Mouse (Mus musculus) spleen, adult 2 months (tissue): ENCODE results near the gene Defb22.

ENCODE experiments used
- CTCF ChIP-seq: fragments of 200-500 bp; IDR thresholded peaks from 2 replicates; pipeline ENCODE4 v1.5.1; 2011; ENCODE audit warnings: mild to moderate bottlenecking, inconsistent platforms; ENCODE audit not compliant: insufficient read depth, insufficient read length, insufficient replicate concordance; ENCODE audit errors: extremely low read depth
- POLR2A ChIP-seq: fragments of 200-500 bp; IDR thresholded peaks from 2 replicates; pipeline ENCODE4 v1.6.1; 2011; ENCODE audit warnings: low read depth, low read length, inconsistent platforms

GRCm38 (mm10) chr2:152450241-152450640, 39.7 kb downstream of the Defb22 start:
- TF ChIP-seq CTCF (no peak), POLR2A (no peak)
